Mouse (Mus musculus) spleen, postnatal 14 days (tissue): ENCODE data around the gene Ptpn14.
A peak's percentile ranks its signal among the peaks of the same experiment; 100 is the strongest.

Source experiments
- DNase-seq, 2 experiments: peaks; one replicate each; pipeline ENCODE4 v3.0.0; 2021 to 2022; ENCODE audit warnings: low spot score in 2 of 2

The Ptpn14 gene

GRCm38 (mm10) chr1:189864846-189865560 lies 136.9 kb downstream of the Ptpn14 start:
- no peak for DNase-seq

GRCm38 (mm10) chr1:189866621-189867020 lies 138.6 kb downstream of the Ptpn14 start:
- DNase-seq, result no peak

DNA sequence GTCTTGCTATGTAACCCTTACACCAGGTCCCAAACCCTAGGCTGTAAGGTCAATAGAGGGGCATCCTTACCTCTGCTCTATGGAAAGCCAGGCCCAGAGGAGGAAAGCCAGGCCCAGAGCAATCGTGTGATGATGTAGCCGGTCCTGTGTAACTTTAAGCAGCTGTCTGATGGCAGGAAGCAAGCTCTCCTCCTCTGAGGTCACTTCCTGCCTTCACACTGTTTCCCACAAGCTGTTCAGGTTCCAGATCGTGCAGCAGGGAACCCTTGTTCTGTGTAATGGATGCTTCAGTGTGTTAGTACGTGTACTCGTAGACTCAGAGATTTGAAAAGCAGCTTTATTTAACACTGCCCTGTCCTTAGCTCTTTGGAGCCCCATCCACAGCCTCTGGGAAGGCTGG lies 139.0 kb downstream of the Ptpn14 start:
- DNase-seq, result no peak

DNA sequence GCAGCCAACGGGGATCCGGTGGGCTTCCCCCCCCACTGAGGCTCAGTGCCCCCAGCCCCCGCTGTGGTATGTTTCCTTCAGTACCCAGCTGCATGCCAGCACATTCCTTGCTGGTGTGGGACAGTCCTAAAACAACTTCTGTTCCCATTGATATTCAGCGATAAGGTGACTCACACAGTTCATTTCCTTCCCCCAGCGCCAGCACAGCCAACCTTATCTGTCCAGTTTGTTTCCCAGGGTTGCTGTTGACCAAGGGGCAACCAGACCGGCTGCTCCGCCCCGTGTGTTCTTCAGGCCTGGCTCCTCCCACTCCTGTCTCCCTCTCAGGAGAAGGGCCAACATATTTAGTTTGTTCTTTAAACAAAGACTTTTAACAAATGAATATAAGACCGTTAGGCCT lies 139.4 kb downstream of the Ptpn14 start:
- no peak for DNase-seq

- DNase-seq, result no peak
These were observed 140.0 kb downstream of the Ptpn14 start for GRCm38 (mm10) chr1:189868036-189868435.

GRCm38 (mm10) chr1:189869651-189870270 lies 141.7 kb downstream of the Ptpn14 start:
- no peak for DNase-seq

DNA sequence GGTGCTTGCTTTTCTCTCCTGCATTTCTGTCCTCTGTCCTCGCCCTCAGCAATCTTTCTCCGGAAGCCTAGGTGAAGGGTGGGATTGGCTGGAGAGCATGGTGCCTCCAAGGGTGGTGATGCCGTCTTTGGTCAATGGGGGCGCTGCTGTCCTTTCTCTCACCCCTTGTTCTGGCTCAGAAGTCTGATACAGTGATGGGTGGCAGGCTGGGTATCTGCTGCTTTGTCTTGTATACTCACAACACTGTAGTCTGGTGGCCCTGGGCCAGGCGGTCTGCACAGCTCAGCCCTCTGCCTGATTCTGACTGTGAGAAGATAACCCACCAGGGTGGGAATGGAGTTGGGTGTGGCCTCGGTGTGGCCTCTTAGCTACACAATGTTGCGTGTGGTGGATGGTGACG lies 142.5 kb downstream of the Ptpn14 start:
- no peak for DNase-seq

GRCm38 (mm10) chr1:189871625-189872024 lies 143.6 kb downstream of the Ptpn14 start:
- DNase-seq, result no peak

DNA sequence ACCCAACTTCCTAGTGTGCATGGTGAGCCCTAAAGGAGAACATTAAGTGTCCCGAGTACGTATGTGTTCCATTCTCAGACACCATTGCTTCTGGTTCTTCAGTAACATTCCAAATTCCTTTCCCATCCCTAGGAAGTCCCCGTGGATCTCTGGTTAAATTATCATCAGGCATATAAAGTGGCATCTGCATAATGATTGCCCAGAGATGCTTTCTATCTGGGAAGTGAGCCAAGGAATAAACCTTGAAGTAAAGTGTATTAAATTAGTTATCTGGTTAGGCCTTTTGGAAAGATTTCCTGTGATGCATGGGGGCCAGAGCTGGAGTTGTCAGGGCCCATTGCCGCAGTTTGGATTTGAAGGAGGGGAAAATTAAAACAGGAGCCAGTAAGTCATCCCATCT lies 144.0 kb downstream of the Ptpn14 start:
- no peak for DNase-seq

- no peak for DNase-seq
These were observed 145.5 kb downstream of the Ptpn14 start for GRCm38 (mm10) chr1:189873591-189873990.

DNA sequence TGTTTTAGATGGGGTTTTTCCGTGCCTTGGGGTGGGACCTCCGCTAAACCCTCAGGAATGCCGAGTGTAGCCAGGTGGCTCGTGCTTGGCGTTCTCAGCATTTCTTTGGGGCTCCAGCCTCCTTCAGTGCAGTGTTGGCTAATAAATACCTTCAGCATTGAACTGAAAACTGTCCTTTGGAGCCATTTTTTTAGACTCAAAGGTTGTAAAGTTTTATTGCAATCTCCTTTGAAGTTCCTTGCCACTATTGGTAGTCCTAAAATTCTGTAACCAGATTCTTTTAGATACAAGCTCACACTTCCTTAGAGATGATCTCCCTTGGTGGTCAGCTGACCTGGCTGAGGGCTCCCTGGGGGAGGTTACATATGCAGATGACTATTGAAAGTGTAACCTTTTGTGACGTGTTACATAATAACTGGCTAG lies 147.4 kb downstream of the Ptpn14 start:
- no peak for DNase-seq

DNA sequence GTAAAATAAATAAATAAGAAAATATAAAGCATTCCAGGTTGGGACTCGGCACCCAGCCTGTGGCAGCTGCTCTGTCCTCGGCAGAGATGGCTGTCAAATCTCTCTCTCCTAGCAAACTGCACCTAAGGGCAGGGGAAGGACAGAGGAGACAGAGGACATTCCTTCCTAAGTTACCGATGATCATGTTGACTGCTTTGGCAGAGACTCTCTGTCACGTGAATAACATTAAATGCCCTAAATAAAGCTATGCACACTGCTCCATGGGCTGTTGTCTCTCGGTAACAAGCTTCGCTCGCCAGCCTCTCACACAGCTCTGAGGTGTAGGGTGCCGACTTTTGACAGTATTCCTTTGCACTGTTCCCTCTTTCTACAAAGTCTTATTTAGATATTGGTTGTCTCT lies 148.1 kb downstream of the Ptpn14 start:
- DNase-seq, result no peak

- DNase-seq, result no peak
These were observed 151.1 kb downstream of the Ptpn14 start for GRCm38 (mm10) chr1:189879212-189879611.

DNA sequence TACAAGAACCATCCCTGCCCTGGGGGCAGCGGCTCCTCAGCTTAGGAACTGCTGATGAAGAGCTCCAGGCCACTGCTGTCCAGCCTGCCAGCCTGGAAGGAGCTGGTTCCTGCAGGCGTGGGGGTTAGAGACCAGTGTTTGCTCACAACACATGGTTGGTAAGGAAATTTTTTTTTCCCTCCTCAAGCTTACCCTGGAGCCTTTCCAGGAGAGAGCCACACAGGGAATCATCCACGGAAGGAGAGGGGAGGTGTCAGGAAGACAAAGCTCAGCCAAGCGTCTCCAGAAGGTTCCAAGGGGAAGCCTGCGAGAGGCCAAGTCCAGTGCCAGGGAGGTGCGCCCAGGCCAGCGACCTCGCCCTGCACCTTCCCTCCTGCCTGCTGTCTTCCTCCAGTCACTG lies 151.9 kb downstream of the Ptpn14 start:
- no peak for DNase-seq

DNA sequence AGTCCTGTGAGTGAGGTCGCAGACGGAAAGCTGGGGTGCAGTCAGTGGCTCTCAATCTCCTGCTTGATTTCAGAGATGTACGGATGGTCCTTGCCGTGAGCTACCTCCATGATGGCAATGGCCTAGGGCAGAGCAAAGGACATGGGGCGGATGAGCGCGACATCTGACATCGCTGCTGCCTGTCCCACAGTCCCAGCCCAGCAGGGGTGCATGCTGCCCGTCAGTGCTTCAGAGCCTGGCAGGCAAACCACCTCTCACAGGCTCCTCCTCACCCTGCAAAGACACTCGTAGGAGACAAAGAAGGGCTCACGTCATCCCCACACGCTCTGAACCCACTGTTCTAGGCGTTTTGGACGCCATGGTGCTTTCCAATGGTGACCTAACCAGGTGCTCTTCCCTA lies 152.7 kb downstream of the Ptpn14 start:
- DNase-seq, result no peak

GRCm38 (mm10) chr1:189882886-189883285 lies 154.8 kb downstream of the Ptpn14 start:
- peak in 1 of 2 experiments; percentile 40 for DNase-seq

DNA sequence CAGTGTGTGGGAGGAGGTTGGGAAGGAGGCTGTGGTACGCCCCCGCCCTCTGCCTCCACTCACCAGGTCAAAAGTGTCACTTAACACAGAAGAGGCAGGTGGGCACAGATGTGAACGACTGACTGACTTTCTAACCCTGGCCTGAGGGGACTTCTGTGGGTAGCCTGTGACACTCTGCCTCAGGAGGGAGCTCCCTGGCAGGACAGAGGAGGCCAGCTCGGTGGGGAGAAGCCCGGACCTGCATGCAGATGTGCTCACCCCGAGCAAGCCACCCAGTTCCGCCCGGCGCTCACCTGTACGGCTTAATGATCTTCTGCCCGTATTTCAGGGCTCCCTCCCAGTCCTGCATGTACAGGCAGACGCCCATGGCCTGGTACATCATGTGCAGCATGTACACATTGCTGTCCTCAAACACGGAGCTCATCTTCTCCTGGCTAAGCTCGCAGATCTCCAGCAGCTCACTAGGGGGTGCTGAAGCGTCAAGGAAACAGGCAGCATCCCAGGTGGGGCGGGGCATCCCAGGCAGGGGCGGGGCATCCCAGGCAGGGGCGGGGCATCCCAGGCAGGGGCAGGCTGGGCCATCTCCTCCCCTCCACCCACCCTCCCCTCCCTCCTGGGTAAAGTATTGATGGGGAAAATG lies 155.6 kb downstream of the Ptpn14 start:
- DNase-seq, result no peak

DNA sequence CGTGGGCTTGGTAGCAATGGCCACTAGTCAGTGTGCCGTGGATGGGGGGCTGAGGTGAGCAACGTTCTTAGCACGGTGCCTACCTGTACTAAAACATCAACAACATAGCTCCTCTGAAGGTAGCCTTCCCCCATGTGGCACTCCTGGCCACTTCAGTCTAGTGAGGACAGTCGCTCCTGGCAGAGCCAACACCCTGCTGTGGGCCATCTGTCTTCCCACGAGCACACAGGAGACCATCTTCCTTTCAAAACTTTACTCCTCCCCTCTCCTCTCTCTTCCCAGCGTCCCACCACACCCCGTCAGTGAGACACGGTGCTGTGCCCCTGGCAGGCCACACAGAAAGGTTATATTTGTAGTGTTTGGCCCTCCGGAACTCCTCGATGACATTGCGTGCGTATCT lies 156.9 kb downstream of the Ptpn14 start:
- no peak for DNase-seq

- DNase-seq, result no peak
These were observed 157.9 kb downstream of the Ptpn14 start for GRCm38 (mm10) chr1:189885975-189886374.

DNA sequence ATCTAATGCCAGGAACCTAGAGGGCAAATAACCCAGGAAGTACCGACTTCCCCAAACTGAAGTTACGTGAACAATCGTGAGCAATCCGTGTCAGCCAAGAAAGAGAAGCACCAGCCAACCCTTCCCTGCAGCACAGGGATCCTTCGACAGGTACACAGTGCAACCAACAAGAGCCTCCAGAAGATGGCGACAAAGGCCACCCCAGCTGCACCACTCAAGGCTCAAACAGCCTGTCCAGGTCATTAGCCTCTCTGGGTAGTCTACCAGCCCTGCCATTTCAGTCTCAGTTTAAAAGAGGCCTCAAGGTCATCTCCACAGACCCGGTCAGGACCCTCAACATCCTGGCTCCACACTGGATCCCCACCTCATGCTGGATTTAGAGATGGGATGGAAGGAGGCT lies 159.4 kb downstream of the Ptpn14 start:
- peak in 1 of 2 experiments; percentile 18 for DNase-seq

DNA sequence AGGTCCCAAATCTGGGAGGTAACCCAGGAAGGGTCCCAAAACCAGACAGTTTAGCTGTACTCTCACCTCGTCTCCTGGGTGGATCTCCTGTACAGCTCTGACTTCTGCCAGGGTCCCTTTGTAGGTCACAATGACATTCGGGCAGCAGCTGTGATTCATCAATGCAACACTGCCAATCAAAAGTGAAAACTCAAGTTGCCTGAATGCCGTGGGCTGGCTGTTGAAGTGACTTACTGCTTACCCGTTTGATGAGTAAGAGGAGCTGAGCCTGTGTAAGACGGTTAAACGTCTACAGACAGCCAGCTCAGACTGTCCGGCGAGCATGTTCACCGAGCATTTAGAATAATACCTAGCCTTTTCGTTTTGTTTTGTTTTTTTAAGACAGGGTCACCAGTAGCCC lies 160.7 kb downstream of the Ptpn14 start:
- DNase-seq, result no peak

DNA sequence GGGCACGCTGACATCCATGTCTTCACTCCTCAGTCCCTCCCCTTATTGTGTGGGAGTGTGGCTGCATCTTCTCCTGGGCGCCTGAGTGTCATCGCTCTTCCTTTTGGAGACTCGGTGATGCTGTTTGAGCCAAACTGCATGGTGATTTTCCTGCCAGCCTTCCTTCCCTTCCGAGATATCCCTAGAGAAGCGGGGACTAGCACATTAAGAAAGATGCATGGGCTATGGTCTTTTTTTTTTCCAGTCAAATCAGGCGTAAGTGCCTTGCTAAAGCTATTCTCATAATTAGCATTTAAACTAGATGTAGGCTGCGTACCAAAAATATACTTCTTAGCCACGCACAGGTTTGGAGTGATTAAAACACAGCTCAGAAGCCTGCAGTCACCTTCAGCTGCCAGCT lies 166.1 kb downstream of the Ptpn14 start:
- DNase-seq, result no peak

GRCm38 (mm10) chr1:189897861-189898260 lies 169.8 kb downstream of the Ptpn14 start:
- no peak for DNase-seq
